Mouse (Mus musculus) ZHBTc4 (cell line): ENCODE data around the gene Tmem63c.

ENCODE experiments used
- DNase-seq: peaks from one replicate; pipeline ENCODE4 v3.0.0-alpha.2; 2011; ENCODE audit warnings: low read depth, low spot score

The Tmem63c gene

GRCm38 (mm10) chr12:87131181-87131580, 110.0 kb downstream of the Tmem63c start:
- no peak for DNase-seq

- DNase-seq = peak; percentile 33
Measured at GRCm38 (mm10) chr12:87131619-87132018, 110.5 kb downstream of the Tmem63c start.

- no peak for DNase-seq
Measured at GRCm38 (mm10) chr12:87132210-87132609, 111.1 kb downstream of the Tmem63c start.

GRCm38 (mm10) chr12:87132784-87133183, 111.6 kb downstream of the Tmem63c start:
- DNase-seq = no peak

- DNase-seq = peak; percentile 17
Measured at GRCm38 (mm10) chr12:87137439-87138341, 116.5 kb downstream of the Tmem63c start.

- peak; percentile 9 for DNase-seq
Measured at GRCm38 (mm10) chr12:87138342-87138701, 117.2 kb downstream of the Tmem63c start.

GRCm38 (mm10) chr12:87138768-87139167, 117.6 kb downstream of the Tmem63c start:
- no peak for DNase-seq
